Mouse (Mus musculus) brain, embryonic 14.5 days (tissue): ENCODE results near the gene Cyp2s1.

Experiments used
- CTCF ChIP-seq: fragments of 200-500 bp; IDR thresholded peaks from 2 replicates; pipeline ENCODE4 v1.5.1; 2012; ENCODE audit warnings: inconsistent platforms, mild to moderate bottlenecking, moderate library complexity, borderline replicate concordance; ENCODE audit not compliant: insufficient read depth, insufficient read length; ENCODE audit errors: extremely low read depth
- POLR2A ChIP-seq: fragments of 200-500 bp; IDR thresholded peaks from 2 replicates; pipeline ENCODE4 v1.6.1; 2012; ENCODE audit warnings: mild to moderate bottlenecking, inconsistent platforms, borderline replicate concordance; ENCODE audit not compliant: poor library complexity, insufficient read depth, insufficient read length, severe bottlenecking; ENCODE audit errors: extremely low read depth

DNA sequence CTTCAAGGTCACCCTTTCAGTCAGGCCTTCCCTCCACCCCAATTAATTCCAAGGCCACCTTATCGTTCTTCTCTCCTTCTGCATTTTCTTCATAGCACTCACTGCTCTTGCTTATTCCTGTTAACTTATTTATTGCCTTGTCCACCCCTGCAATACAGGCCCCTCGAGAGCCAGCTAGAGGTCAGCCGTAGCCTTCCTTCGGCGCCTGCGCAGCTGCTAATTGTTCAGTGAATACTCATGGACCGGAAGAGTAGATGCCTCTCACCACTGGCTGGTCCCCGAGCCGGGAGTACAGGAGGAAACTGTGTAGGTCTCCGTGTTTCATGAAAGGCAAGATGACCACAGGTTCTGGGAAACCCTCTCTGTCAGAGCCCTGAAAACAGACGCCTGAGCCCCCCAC is 53.0 kb downstream of the Cyp2s1 start:
- TF ChIP-seq POLR2A (no peak), CTCF (no peak)
